Mouse (Mus musculus) hindbrain, embryonic 13.5 days (tissue): ENCODE measurements at regions not wholly inside any gene's neighbourhood (a gene's known extent, or its start where the extent isn't known, plus 50 kb on each side); places are given as distances from the start of the nearest gene placed in this dataset.

Experiments used
- ATAC-seq: fragments of 200-750 bp; cut with Nextera tagmentation; 2 replicates; pipeline ENCODE4 v1.8.0; 2017; ENCODE audit warnings: moderate TSS enrichment; ENCODE audit not compliant: low FRiP score
- H3K27ac ChIP-seq: fragments of 300-500 bp; sonication (generic); 2 replicates; pipeline ENCODE4 v1.5.1; 2015; ENCODE audit warnings: inconsistent platforms, mild to moderate bottlenecking, moderate library complexity
- H3K27me3 ChIP-seq: fragments of 300-500 bp; sonication (generic); 2 replicates; pipeline ENCODE4 v1.6.1; 2015; ENCODE audit warnings: mild to moderate bottlenecking, inconsistent platforms
- H3K36me3 ChIP-seq: fragments of 300-500 bp; sonication (generic); 2 replicates; pipeline ENCODE4 v1.6.1; 2015; ENCODE audit warnings: mild to moderate bottlenecking, inconsistent platforms
- H3K4me1 ChIP-seq: fragments of 300-500 bp; sonication (generic); replicated peaks from 2 replicates; pipeline ENCODE4 v1.6.1; 2015; ENCODE audit warnings: inconsistent platforms
- H3K4me2 ChIP-seq: fragments of 300-500 bp; sonication (generic); 2 replicates; pipeline ENCODE4 v1.6.1; 2015; ENCODE audit warnings: inconsistent platforms, mild to moderate bottlenecking, moderate library complexity
- H3K4me3 ChIP-seq: fragments of 300-500 bp; sonication (generic); 2 replicates; pipeline ENCODE4 v1.5.1; 2015; ENCODE audit warnings: mild to moderate bottlenecking, inconsistent platforms
- H3K9ac ChIP-seq: fragments of 300-500 bp; sonication (generic); 2 replicates; pipeline ENCODE4 v1.6.1; 2015; ENCODE audit warnings: mild to moderate bottlenecking, inconsistent platforms
- H3K9me3 ChIP-seq: fragments of 300-500 bp; sonication (generic); 2 replicates; pipeline ENCODE4 v1.6.1; 2016; ENCODE audit warnings: inconsistent platforms
- WGBS: fragments of 180-500 bp; shearing (Covaris S2); methylation state at CpG from one replicate; pipeline ENCODE4 v1.1.7; 2015; 5-methylcytosine and 5-hydroxymethylcytosine counted together

- peaks cover 9% of the 10 kb centered on the region; the same call in 1 of the 2 replicates for H3K4me1 ChIP-seq
- ATAC-seq, result no peak
- no peaks in the 10 kb centered on the region for H3K36me3 ChIP-seq
- H3K27me3 ChIP-seq, result no peaks in the 10 kb centered on the region
- no peaks in the 10 kb centered on the region for H3K9me3 ChIP-seq
- 68% methylated on average over 8 of the region's 8 CpGs for WGBS
- H3K27ac ChIP-seq, result no peak overlapping the region
- no peak overlapping the region for H3K9ac ChIP-seq
- H3K4me3 ChIP-seq, result no peak overlapping the region
- H3K4me2 ChIP-seq, result no peak overlapping the region
These were observed 68.1 kb upstream of the Cd180 start for GRCm38 (mm10) chr13:102625171-102625835.

DNA sequence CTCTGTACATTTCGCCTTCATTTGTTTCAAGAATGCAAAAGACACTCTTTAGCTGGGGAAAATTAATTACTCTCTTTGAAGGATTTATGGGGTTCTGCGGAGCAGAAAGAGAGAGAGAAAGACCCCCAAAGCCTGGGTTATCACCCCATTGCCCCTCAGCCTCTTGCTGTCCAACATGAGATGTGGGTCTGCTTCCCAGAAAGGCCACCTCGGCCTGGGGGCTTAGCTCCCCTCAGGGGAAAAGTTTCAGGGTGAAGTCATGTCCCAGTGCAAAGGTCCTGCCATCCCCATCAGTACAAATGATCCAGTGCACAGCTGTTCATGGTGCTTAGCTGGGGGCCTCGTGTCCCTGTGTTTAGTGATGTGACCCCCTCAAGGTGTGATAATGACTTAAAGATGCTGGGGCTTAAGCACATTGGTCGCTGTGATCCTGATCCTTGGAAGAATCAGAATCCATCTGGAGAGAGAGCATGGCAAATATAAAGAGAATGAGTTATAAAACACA, 67.5 kb upstream of the Cd180 start:
- no peak overlapping the region for H3K4me3 ChIP-seq
- H3K27ac ChIP-seq, result peak overlapping the region; percentile 72; the same call in 1 of the 2 replicates
- H3K4me1 ChIP-seq, result peaks cover 9% of the 10 kb centered on the region; the same call in 1 of the 2 replicates
- H3K27me3 ChIP-seq, result no peaks in the 10 kb centered on the region
- WGBS, result 71% methylated on average over 5 of the region's 5 CpGs
- H3K9me3 ChIP-seq, result no peaks in the 10 kb centered on the region
- H3K4me2 ChIP-seq, result no peak overlapping the region
- ATAC-seq, result no peak
- H3K9ac ChIP-seq, result no peak overlapping the region
- no peaks in the 10 kb centered on the region for H3K36me3 ChIP-seq

DNA sequence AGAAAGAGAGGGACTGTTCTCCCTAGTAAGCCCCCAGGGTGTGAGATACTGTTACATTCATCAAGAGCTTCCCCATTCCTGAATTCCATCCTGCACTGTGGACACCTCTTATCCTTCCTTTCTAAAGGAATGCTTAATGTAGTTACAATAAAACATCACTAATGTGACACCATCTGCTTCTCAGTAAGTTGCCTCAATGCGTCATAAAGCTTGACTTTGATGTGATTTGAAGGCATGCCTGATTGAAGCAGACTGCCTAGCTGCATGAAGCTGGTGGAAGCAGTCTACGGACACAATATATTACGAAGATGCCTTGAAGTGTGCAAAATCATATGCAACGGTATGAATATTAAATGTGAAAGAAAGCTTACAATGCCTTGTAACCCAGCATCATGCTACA, 65.6 kb upstream of the Cd180 start:
- Histone ChIP-seq H3K4me2 (no peak overlapping the region), H3K4me3 (no peak overlapping the region), H3K9ac (no peak overlapping the region), H3K4me1 (peaks cover 9% of the 10 kb centered on the region; the same call in 1 of the 2 replicates), H3K27me3 (no peaks in the 10 kb centered on the region), H3K27ac (no peak overlapping the region), H3K9me3 (no peaks in the 10 kb centered on the region), H3K36me3 (no peaks in the 10 kb centered on the region)
- no peak for ATAC-seq
- WGBS, result 80% methylated on average over 4 of the region's 4 CpGs

DNA sequence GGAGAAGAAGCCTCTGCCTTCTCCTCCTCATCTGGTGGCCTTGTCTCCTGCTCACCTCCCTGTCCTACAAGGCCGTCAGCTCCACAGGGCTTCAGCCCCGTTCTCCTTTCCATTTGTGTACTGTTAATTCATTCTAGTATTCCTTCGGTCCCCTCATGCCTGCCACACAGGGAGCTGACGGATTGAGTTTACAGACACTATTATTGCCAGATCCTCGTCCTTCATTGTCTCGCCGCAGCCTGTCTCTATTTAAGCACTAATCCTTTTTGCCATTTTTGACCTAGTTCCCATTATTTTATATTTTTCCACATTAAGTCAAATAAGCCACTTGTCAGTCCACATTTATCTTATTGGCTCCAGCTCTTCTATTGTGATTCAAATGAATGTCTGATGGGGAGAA, 64.2 kb upstream of the Cd180 start:
- Histone ChIP-seq H3K27ac (no peak overlapping the region), H3K4me3 (no peak overlapping the region), H3K27me3 (no peaks in the 10 kb centered on the region), H3K4me1 (peaks cover 9% of the 10 kb centered on the region; the same call in 1 of the 2 replicates), H3K36me3 (no peaks in the 10 kb centered on the region), H3K4me2 (no peak overlapping the region), H3K9ac (no peak overlapping the region), H3K9me3 (no peaks in the 10 kb centered on the region)
- ATAC-seq, result no peak
- WGBS, result 27% methylated on average over 7 of the region's 7 CpGs

DNA sequence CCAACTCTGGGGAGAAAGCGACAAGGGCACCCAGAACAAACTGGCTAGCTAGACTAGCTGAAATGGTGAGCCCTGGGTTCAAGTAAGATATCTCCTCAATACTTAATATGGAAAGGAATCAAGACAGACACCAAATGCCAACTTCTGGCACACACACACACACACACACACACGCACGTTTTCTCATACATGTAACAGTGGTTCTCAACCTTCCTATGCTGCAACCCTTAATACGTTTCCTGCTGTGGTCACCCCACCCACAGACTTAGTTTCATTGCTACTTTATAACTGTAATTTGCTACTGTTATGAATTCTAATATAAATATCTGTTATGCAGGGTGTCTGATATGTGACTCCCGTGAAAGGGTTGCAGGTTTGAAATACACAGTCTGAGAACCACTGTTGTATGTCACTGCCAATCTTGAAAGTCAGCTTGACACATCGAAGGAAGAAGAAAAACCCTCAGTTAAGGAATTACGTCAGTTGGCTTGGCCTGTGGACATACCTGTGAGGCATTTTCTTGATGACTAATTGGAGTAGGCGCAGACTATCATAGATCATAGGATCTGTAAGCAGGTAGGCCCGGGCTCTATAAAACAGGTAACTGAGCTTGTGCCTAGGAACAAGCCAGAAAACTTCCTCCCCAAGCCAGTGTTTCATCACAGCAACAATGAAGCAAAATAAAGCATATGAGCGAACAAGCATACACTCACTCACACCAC, 59.0 kb upstream of the Cd180 start:
- Histone ChIP-seq H3K9me3 (no peaks in the 10 kb centered on the region), H3K4me3 (no peak overlapping the region), H3K4me2 (no peak overlapping the region), H3K27ac (no peak overlapping the region), H3K36me3 (no peaks in the 10 kb centered on the region), H3K9ac (no peak overlapping the region), H3K27me3 (no peaks in the 10 kb centered on the region), H3K4me1 (peaks cover 4% of the 10 kb centered on the region; the same call in 1 of the 2 replicates)
- ATAC-seq, result no peak
- WGBS, result 94% methylated on average over 10 of the region's 10 CpGs

DNA sequence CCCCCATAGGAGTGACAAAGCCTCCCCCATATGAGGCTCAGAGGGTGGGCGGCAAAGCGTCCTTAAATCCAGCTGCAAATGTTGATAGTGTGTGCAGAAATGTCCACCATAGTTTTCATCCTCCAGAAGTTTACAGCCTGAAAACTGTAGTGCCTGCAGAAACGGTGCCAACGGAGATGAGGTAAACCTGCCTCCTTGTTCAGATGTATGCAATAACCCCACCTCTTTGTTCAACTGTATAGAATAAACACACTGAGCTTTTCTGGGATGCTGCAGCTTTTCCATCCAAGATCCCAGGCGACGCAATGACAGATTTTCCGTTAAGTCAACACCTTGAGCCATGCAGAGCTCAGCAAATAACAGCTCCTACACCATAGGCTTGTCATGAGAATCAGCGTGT, 57.3 kb upstream of the Cd180 start:
- ATAC-seq, result no peak
- H3K27ac ChIP-seq, result no peak overlapping the region
- WGBS, result 67% methylated on average over 8 of the region's 8 CpGs

DNA sequence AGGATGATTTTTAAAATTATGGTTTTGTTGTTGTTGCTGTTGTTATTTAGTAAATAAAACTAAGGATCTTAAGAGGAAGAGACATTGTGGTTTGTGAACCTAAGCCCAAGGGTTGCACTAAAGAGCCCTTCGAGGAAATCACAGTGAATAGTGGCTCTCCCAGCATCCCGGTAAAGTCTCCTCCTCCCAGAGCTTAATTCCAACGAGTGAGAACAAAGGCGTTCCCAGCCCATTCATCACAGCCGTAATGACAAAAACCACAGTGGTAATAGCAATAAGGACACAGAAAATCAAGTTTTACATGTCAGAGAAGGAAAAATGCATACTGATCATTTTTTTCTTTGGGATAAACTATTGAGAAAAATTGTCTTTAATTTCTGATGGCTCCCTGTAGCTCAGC, 56.3 kb upstream of the Cd180 start:
- no peak overlapping the region for H3K4me2 ChIP-seq
- ATAC-seq, result no peak
- no peak overlapping the region for H3K27ac ChIP-seq
- H3K9ac ChIP-seq, result no peak overlapping the region
- peaks cover 4% of the 10 kb centered on the region; the same call in 1 of the 2 replicates for H3K4me1 ChIP-seq
- H3K4me3 ChIP-seq, result no peak overlapping the region
- H3K36me3 ChIP-seq, result no peaks in the 10 kb centered on the region
- WGBS, result 13% methylated on average over 5 of the region's 5 CpGs
- no peaks in the 10 kb centered on the region for H3K9me3 ChIP-seq
- no peaks in the 10 kb centered on the region for H3K27me3 ChIP-seq

More for the DNA sequence above, 57.3 kb upstream of the Cd180 start:
- no peaks in the 10 kb centered on the region for H3K9me3 ChIP-seq
- H3K9ac ChIP-seq, result no peak overlapping the region
- no peaks in the 10 kb centered on the region for H3K27me3 ChIP-seq
- peaks cover 4% of the 10 kb centered on the region; the same call in 1 of the 2 replicates for H3K4me1 ChIP-seq
- no peak overlapping the region for H3K4me3 ChIP-seq
- no peak overlapping the region for H3K4me2 ChIP-seq
- no peaks in the 10 kb centered on the region for H3K36me3 ChIP-seq

GRCm38 (mm10) chr13:102639651-102640050, 53.7 kb upstream of the Cd180 start:
- no peaks in the 10 kb centered on the region for H3K27me3 ChIP-seq
- WGBS, result 93% methylated on average over 9 of the region's 9 CpGs
- H3K4me3 ChIP-seq, result no peak overlapping the region
- no peak for ATAC-seq
- H3K27ac ChIP-seq, result no peak overlapping the region
- H3K4me1 ChIP-seq, result peaks cover 13% of the 10 kb centered on the region
- H3K9ac ChIP-seq, result no peak overlapping the region
- no peaks in the 10 kb centered on the region for H3K36me3 ChIP-seq
- no peak overlapping the region for H3K4me2 ChIP-seq
- H3K9me3 ChIP-seq, result no peaks in the 10 kb centered on the region

GRCm38 (mm10) chr13:102640171-102640570, 53.2 kb upstream of the Cd180 start:
- no peaks in the 10 kb centered on the region for H3K36me3 ChIP-seq
- peaks cover 14% of the 10 kb centered on the region for H3K4me1 ChIP-seq
- H3K27ac ChIP-seq, result no peak overlapping the region
- H3K9me3 ChIP-seq, result no peaks in the 10 kb centered on the region
- 42% methylated on average over 3 of the region's 3 CpGs for WGBS
- no peak overlapping the region for H3K9ac ChIP-seq
- H3K27me3 ChIP-seq, result no peaks in the 10 kb centered on the region
- ATAC-seq, result no peak
- no peak overlapping the region for H3K4me3 ChIP-seq
- H3K4me2 ChIP-seq, result no peak overlapping the region
